Mouse (Mus musculus) cortical plate, adult 2 months (tissue): Measurements from ENCODE around the gene Tanc1. TPM values are rescaled to one million over a fixed set of nuclear protein-coding genes. Genes with fewer than 3 reads are reported as not detected.
A peak's percentile ranks its signal among the peaks of the same experiment; 100 is the strongest.

Source experiments
- H3K27ac ChIP-seq: fragments of 200-500 bp; 2 replicates; pipeline ENCODE4 v1.5.1; 2012; ENCODE audit warnings: low read length, control low read depth, inconsistent platforms; ENCODE audit not compliant: insufficient read depth
- H3K4me1 ChIP-seq: fragments of 200-500 bp; 2 replicates; pipeline ENCODE4 v1.6.1; 2011; ENCODE audit warnings: low read length; ENCODE audit not compliant: control insufficient read depth, insufficient read depth
- H3K4me3 ChIP-seq: fragments of 200-500 bp; 2 replicates; pipeline ENCODE4 v1.5.1; 2011; ENCODE audit warnings: mild to moderate bottlenecking, low read length, control low read depth; ENCODE audit not compliant: insufficient read depth
- CTCF ChIP-seq: fragments of 200-500 bp; IDR thresholded peaks from 2 replicates; pipeline ENCODE4 v1.5.1; 2011; ENCODE audit warnings: mild to moderate bottlenecking, control low read depth, low read length; ENCODE audit not compliant: insufficient read depth; ENCODE audit errors: extremely low read depth
- POLR2A ChIP-seq: fragments of 200-500 bp; IDR thresholded peaks from 2 replicates; pipeline ENCODE4 v1.6.1; 2011; ENCODE audit warnings: mild to moderate bottlenecking, low read length, control low read depth; ENCODE audit not compliant: insufficient read depth; ENCODE audit errors: extremely low read depth
- polyA plus RNA-seq: library from polyadenylated mRNA; depleted of rRNA; stranded (reverse); fragments of >200 nt; gene quantifications from 2 replicates; pipeline ENCODE4 v1.2.3, GENCODE M21; 2012

The Tanc1 gene
- polyA plus RNA-seq, 1 experiment: 9.8 TPM

DNA sequence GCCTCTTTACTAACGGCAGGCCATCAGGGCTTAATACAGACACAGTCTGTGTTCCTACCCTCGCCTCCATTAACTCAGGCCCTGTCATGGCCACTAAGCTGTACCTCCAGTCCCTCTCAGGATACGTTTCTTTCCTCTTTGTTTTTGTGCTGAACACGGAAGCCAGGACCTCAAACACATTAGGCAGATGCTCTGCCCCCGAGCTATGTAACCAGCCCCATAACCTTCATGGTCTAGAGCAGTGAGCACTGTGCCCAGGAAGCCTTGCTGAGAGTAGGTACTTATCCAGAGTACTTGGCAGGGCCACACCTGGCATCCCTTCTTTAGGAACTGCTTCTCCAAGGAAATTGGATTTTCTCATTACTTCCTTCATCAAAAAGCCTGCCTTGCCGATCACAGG is 125.5 kb downstream of the Tanc1 start:
- H3K4me1 ChIP-seq: no peaks in the 10 kb centered on the region
- no peak overlapping the region for H3K27ac ChIP-seq
- no peak overlapping the region for H3K4me3 ChIP-seq
- TF ChIP-seq POLR2A (no peak), CTCF (no peak)

DNA sequence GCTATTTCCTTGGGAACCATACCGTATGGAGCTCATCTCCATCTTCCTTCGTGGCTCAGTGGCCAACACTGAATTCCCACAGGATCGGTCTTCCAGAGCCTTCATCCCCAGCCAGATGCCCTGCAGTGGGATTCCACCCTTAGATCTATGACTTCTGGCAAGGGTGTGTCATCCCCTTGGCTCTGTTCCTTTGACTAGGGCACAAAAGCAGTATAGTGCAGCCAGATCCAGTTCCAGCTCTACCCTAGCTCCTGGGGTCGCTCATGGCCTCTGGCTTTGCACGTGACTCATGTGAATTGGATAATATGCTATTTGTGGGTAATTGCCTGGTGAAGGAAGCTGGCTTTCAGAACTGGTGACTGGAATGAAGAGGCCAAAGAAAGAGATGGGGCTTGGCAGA is 126.5 kb downstream of the Tanc1 start:
- H3K4me3 ChIP-seq: no peak overlapping the region
- TF ChIP-seq POLR2A (no peak), CTCF (no peak)
- H3K4me1 ChIP-seq: no peaks in the 10 kb centered on the region
- H3K27ac ChIP-seq: no peak overlapping the region

DNA sequence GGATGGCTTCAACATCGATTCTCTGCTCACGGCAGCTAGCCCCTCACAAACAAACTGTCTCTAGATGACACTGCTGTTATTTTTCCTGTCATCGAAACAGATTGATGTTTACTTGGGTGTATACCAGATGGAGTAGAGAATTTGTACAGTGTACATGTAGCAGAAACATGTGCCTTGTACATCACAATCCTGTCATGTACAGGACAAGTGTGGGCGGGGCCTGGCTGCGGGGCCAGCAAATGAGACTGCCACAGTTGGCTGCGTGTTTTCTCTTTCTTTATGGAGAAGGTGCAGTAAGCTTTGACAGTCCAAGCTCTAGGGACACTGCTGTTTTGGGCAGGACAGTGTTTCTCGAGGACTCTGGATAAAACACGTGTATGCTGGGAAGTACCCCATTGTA is 127.2 kb downstream of the Tanc1 start:
- Histone ChIP-seq H3K4me1 (no peaks in the 10 kb centered on the region), H3K4me3 (no peak overlapping the region), H3K27ac (no peak overlapping the region)
- no peak for TF ChIP-seq CTCF

DNA sequence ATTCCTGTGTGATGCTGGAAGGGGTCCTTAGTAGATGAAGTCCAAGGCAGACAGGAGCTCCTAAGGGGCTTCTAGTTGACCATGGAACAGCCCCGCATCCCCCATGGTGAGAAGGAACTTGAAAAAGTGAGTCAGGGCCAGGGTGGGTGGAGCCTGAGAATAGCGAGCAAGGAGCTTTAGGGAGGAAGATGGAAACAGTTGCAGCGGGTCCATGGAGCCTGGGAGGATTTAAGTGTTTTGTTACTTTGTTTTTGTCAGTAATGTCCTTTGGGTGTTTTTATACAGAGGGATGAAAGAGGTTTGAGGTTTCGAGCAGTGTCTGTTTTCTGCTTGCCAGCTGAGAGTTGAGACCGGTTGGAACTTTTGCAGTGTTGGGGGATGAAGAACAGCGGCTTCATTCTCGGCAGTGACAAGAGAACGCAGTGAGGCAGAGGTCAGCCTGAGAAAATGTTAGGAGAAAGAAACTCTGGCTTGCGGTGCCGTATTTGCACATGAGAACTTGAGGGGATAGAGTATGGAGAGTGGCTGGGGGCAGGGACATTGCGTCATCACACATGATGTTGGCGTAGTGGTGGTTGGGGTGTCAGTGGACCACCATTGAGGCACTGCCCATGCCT is 130.8 kb downstream of the Tanc1 start:
- Histone ChIP-seq H3K4me3 (no peak overlapping the region), H3K4me1 (no peaks in the 10 kb centered on the region), H3K27ac (no peak overlapping the region)
- TF ChIP-seq CTCF: no peak
- TF ChIP-seq POLR2A: no peak

DNA sequence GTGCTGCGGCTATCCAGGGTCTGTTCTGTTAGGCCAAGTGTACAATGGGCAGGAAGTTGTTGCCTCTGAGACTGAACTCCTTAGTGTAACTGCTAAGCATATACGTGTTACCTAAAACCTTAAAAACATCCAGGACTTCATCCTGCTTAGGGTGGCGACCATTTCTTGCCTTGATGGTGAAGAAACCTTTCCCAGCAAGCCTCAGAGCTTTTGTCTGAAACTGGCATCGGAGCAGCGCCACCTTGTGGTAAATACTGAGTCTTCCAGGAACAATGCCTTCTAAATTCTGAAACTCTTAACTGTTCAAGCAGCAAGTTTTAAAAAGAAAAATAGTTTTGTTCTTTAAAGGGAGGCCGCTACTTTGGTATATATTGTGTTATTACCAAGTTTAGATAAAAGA is 133.6 kb downstream of the Tanc1 start:
- TF ChIP-seq CTCF (peak; percentile 65), POLR2A (no peak)
- H3K27ac ChIP-seq: no peak overlapping the region
- H3K4me1 ChIP-seq: no peaks in the 10 kb centered on the region
- no peak overlapping the region for H3K4me3 ChIP-seq

DNA sequence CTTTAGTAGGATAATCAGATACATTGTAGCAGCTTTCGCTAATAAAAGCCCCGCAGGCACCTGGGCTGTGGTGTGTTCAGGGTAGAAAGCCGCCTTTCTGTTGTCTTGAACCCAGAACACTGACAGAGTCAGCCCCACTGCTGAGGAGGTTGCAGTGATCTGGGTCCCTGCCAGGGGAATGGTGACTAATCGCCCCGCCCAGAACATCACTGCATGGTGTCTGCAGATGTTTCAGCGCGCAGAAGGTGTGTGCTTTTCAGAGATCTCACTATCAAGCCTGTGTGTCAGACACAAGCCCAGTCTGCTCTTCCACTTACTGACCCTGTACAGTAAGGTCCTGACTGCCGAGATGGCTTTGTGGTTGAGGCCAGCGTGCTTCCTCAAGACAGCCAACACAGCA is 134.2 kb downstream of the Tanc1 start:
- no peak for TF ChIP-seq POLR2A
- TF ChIP-seq CTCF: no peak
- Histone ChIP-seq H3K4me1 (no peaks in the 10 kb centered on the region), H3K27ac (no peak overlapping the region), H3K4me3 (no peak overlapping the region)

DNA sequence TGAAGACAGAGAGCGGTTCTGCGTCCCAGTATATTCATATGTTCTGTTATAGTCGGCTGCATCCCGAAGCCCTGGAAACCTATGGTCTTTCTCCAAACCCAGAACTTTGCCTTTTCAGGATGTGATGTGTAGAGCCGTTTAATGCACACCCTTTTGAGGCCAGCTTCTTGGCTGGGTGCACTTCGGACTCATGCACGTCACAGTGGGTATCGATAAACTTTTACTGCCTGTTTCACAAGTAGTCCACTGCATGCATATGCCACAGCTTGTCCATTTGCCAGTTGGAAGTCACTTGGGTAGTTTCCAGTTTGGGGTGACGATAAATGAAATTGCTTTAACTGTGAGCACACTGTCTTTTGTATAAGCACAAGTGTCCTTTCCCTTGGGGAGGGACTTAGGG is 135.9 kb downstream of the Tanc1 start:
- no peak for TF ChIP-seq CTCF
- no peak for TF ChIP-seq POLR2A
- Histone ChIP-seq H3K27ac (no peak overlapping the region), H3K4me1 (no peaks in the 10 kb centered on the region), H3K4me3 (no peak overlapping the region)

DNA sequence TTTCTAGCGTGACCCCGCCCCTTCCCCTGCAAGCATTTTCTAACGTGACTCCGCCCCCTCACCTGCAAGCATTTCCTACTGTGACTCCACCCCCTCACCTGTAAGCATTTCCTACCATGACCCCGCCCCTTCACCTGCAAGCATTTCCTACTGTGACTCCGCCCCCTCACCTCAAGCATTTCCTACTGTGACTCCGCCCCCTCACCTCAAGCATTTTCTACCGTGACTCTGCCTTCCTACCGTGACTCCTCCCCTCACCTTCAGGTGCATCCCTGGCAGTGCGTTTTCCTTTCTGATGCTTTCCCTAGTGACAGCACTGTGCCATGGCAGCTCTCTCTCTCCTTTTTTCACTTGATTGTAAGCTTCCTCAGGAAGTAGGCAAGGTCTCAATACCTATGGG is 137.5 kb downstream of the Tanc1 start:
- no peak overlapping the region for H3K4me3 ChIP-seq
- H3K4me1 ChIP-seq: no peaks in the 10 kb centered on the region
- TF ChIP-seq CTCF (no peak), POLR2A (no peak)
- no peak overlapping the region for H3K27ac ChIP-seq

DNA sequence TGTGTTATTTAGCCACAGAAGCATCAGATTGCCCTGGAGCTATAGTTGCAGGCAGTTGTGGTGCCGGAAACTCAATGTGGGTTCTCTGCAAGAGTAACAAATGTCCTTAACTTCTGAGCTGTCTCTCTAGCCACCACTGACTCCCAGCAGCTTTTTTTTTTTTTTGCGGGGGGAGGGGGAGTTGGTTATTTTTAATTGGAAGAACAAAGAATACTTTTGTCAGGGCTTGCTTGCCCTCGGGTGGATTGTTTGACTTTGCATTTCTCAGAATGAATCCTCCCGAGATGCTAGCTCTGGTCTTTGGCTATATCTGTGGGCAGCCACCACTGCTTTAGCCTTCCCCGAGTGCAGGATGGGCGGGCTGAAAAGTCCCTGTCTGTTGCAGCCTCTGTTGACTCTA is 139.3 kb downstream of the Tanc1 start:
- Histone ChIP-seq H3K4me3 (no peak overlapping the region), H3K4me1 (no peaks in the 10 kb centered on the region), H3K27ac (no peak overlapping the region)
- TF ChIP-seq CTCF (no peak), POLR2A (no peak)

DNA sequence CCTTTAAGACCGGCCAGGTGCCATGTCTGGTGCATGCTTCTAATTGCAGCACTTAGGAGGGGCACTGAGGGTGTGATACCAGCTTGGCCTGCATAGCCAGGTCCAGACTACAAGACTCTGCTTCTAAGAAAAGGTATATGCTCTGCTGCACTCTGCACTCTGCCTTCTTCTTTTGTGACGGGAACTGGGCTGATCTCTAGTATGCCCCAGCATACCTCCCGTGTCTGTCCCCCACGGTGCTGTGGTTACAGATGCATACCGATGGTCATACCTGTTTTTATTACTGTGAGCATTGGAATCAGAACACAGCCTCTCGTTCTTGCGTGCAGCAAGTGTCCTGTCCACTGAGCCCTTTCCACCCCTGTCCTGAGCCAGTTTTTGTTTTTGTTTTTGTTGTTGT is 140.3 kb downstream of the Tanc1 start:
- no peak overlapping the region for H3K27ac ChIP-seq
- H3K4me1 ChIP-seq: no peaks in the 10 kb centered on the region
- no peak for TF ChIP-seq POLR2A
- TF ChIP-seq CTCF: no peak
- H3K4me3 ChIP-seq: no peak overlapping the region
